Mouse (Mus musculus) urinary bladder, postnatal 36 days (tissue): ENCODE data around the gene Gm20388.

Experiments used
- DNase-seq, 2 experiments: peaks; one replicate each; pipeline ENCODE4 v3.0.0; 2022; ENCODE audit warnings: low spot score in 2 of 2, mixed read lengths in 1 of 2

Gm20388 gene

GRCm38 (mm10) chr8:122955195-122955594 is 3044.6 kb downstream of the Gm20388 start:
- DNase-seq = no peak

- no peak for DNase-seq
These were observed 3045.4 kb downstream of the Gm20388 start for GRCm38 (mm10) chr8:122955997-122956396.

- no peak for DNase-seq
These were observed 3049.7 kb downstream of the Gm20388 start for GRCm38 (mm10) chr8:122960323-122960722.

GRCm38 (mm10) chr8:122960932-122961331 is 3050.3 kb downstream of the Gm20388 start:
- no peak for DNase-seq

GRCm38 (mm10) chr8:122961458-122961857 is 3050.8 kb downstream of the Gm20388 start:
- no peak for DNase-seq

GRCm38 (mm10) chr8:122962046-122962445 is 3051.4 kb downstream of the Gm20388 start:
- DNase-seq = no peak

- no peak for DNase-seq
These were observed 3056.0 kb downstream of the Gm20388 start for GRCm38 (mm10) chr8:122966638-122967037.

GRCm38 (mm10) chr8:122968145-122968544 is 3057.5 kb downstream of the Gm20388 start:
- no peak for DNase-seq

GRCm38 (mm10) chr8:122969964-122970620 is 3059.5 kb downstream of the Gm20388 start:
- no peak for DNase-seq

- DNase-seq = no peak
These were observed 3065.4 kb downstream of the Gm20388 start for GRCm38 (mm10) chr8:122976046-122976445.

- DNase-seq = no peak
These were observed 3068.8 kb downstream of the Gm20388 start for GRCm38 (mm10) chr8:122979424-122979823.

GRCm38 (mm10) chr8:122979865-122980509 is 3069.3 kb downstream of the Gm20388 start:
- DNase-seq = no peak

GRCm38 (mm10) chr8:122981646-122982045 is 3071.0 kb downstream of the Gm20388 start:
- DNase-seq = no peak

- no peak for DNase-seq
These were observed 3072.7 kb downstream of the Gm20388 start for GRCm38 (mm10) chr8:122983178-122983942.

GRCm38 (mm10) chr8:122984175-122984574 is 3073.5 kb downstream of the Gm20388 start:
- no peak for DNase-seq

- no peak for DNase-seq
These were observed 3076.0 kb downstream of the Gm20388 start for GRCm38 (mm10) chr8:122986501-122987184.

- DNase-seq = no peak
These were observed 3076.6 kb downstream of the Gm20388 start for GRCm38 (mm10) chr8:122987255-122987654.

GRCm38 (mm10) chr8:122988955-122989354 is 3078.3 kb downstream of the Gm20388 start:
- DNase-seq = no peak

- DNase-seq = no peak
These were observed 3079.3 kb downstream of the Gm20388 start for GRCm38 (mm10) chr8:122989976-122990375.

GRCm38 (mm10) chr8:122991368-122991767 is 3080.7 kb downstream of the Gm20388 start:
- no peak for DNase-seq

- DNase-seq = no peak
These were observed 3081.7 kb downstream of the Gm20388 start for GRCm38 (mm10) chr8:122992296-122992695.

GRCm38 (mm10) chr8:122993031-122993430 is 3082.4 kb downstream of the Gm20388 start:
- DNase-seq = no peak
